Mouse (Mus musculus): ENCODE measurements around the gene Crtc2. TPM values are rescaled to one million over a fixed set of nuclear protein-coding genes. Genes with fewer than 3 reads are reported as not detected.

The Crtc2 gene
- polyA plus RNA-seq, 1 experiment from 2014 or later = 23.7 TPM

DNA sequence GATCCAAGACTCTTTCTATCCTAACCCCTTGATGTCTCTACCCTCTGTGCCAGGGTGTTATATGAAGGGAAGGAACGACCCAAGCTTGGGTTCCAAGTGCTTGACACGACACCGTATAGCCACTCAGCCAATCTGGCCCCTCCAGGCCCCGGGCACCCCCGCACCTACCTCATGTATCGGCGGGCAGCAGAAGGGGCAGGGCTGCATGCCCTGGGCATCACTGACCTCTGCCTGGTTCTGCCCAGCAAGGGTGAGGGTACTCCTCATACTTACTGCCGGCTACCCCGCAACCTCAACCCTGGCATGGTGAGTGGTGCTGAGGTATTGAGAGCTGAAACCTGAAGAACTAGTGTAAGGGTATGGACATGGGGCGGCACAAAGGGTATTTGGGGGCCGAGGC is 14.2 kb downstream of the Crtc2 start:
- DNase-seq (ENCODE audit: low spot score) (no peak), ATAC-seq (replicated peaks; ENCODE audit: low FRiP score, low read depth) (no peak)
- TF ChIP-seq CTCF (IDR thresholded peaks at IDR 0.05; ENCODE audit: low read depth) = no peak
- no peak overlapping the region for H3K4me3 ChIP-seq (replicated peaks; ENCODE audit: low read depth, low read length)
- 95% methylated on average over 11 of the region's 11 CpGs for WGBS
- H3K27me3 ChIP-seq (ENCODE audit: insufficient read depth, low read length) = no peaks in the 10 kb centered on the region
- no peak overlapping the region for H3K9ac ChIP-seq (ENCODE audit: low read depth, low read length)
- H3K9me3 ChIP-seq (replicated peaks; ENCODE audit: low read length) = no peaks in the 10 kb centered on the region
- no peak overlapping the region for H3K27ac ChIP-seq
- 0 out of 2 replicates have a peak, but pooled peaks cover 12% of the 10 kb centered on the region for H3K36me3 ChIP-seq (ENCODE audit: insufficient read depth, low read length)
- H3K4me2 ChIP-seq (ENCODE audit: low read length) = no peak overlapping the region
- H3K4me1 ChIP-seq (replicated peaks; ENCODE audit: insufficient read depth, low read length) = peaks cover 7% of the 10 kb centered on the region; the same call in 1 of the 2 replicates

DNA sequence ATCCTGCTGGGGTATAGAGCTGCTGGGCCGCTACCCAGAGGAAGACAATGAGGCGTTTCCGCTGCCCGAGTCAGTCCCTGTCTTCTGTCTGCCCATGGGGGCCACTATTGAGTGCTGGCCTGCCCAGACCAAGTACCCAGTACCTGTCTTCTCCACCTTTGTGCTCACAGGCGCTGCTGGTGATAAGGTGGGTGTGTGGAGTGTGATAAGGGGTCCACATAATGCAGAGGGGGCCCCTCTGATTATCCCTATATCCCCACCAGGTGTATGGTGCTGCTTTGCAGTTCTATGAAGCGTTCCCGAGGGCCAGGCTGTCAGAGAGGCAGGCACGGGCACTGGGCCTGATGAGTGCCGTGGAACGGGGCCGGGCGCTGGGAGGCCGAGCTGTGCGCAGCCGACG is 15.0 kb downstream of the Crtc2 start:
- Histone ChIP-seq H3K27me3 (ENCODE audit: insufficient read depth, low read length) (no peaks in the 10 kb centered on the region), H3K9me3 (replicated peaks; ENCODE audit: low read length) (no peaks in the 10 kb centered on the region), H3K36me3 (ENCODE audit: insufficient read depth, low read length) (peaks cover 12% of the 10 kb centered on the region; the same call in 1 of the 2 replicates), H3K4me1 (replicated peaks; ENCODE audit: insufficient read depth, low read length) (peaks cover 7% of the 10 kb centered on the region; the same call in 1 of the 2 replicates), H3K9ac (ENCODE audit: low read depth, low read length) (no peak overlapping the region), H3K4me2 (ENCODE audit: low read length) (no peak overlapping the region), H3K27ac (no peak overlapping the region), H3K4me3 (replicated peaks; ENCODE audit: low read depth, low read length) (no peak overlapping the region)
- ATAC-seq (replicated peaks; ENCODE audit: low FRiP score, low read depth) (no peak), DNase-seq (ENCODE audit: low spot score) (no peak)
- 91% methylated on average over 16 of the region's 16 CpGs for WGBS
- no peak for TF ChIP-seq CTCF (IDR thresholded peaks at IDR 0.05; ENCODE audit: low read depth)

DNA sequence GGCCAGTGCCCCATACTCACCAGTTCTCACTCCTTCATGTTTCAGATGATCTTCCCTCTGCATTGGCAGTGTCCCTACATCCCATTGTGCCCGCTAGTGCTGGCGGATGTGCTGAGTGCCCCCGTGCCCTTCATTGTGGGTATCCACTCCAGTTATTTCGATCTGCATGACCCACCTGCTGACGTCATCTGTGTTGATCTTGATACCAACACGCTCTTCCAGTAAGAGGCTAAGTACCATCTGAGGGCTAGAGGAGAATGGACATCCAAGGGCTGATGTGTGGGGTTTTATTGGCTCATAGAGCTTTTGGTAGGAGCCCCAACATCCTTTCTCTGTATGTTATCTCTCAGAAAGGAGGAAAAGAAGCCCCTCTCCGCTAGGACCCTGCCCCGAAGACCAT is 16.8 kb downstream of the Crtc2 start:
- DNase-seq (ENCODE audit: low spot score) = no peak
- 94% methylated on average over 8 of the region's 8 CpGs for WGBS

DNA sequence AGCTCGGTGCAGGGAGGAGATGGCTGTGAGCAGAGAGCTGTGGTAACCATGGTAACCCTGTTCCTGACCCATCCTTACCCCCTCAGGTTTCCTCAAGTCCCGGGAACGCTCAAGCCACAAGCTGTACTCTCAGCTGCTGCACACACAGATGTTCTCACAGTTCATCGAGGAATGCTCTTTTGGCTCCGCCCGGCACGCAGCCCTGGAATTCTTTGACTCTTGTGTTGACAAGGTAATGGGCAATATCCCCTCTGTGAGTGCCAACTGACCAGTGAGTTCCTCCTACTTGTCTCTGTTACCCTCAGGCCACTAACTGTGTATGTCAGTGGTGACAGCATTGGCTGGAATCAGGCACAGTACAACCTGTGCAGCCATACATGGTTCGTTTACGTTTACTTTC is 18.2 kb downstream of the Crtc2 start:
- no peaks in the 10 kb centered on the region for H3K9me3 ChIP-seq (replicated peaks; ENCODE audit: low read length)
- no peak overlapping the region for H3K9ac ChIP-seq (ENCODE audit: low read depth, low read length)
- ATAC-seq (replicated peaks; ENCODE audit: low FRiP score, low read depth) (no peak), DNase-seq (ENCODE audit: low spot score) (no peak)
- 74% methylated on average over 9 of the region's 9 CpGs for WGBS
- peaks cover 27% of the 10 kb centered on the region for H3K36me3 ChIP-seq (ENCODE audit: insufficient read depth, low read length)
- H3K4me2 ChIP-seq (ENCODE audit: low read length) = no peak overlapping the region
- no peaks in the 10 kb centered on the region for H3K27me3 ChIP-seq (ENCODE audit: insufficient read depth, low read length)
- no peak overlapping the region for H3K27ac ChIP-seq
- H3K4me3 ChIP-seq (replicated peaks; ENCODE audit: low read depth, low read length) = no peak overlapping the region
- H3K4me1 ChIP-seq (replicated peaks; ENCODE audit: insufficient read depth, low read length) = no peaks in the 10 kb centered on the region
- no peak for TF ChIP-seq CTCF (IDR thresholded peaks at IDR 0.05; ENCODE audit: low read depth)

More for the DNA sequence above, 16.8 kb downstream of the Crtc2 start:
- Histone ChIP-seq H3K9me3 (replicated peaks; ENCODE audit: low read length) (no peaks in the 10 kb centered on the region), H3K9ac (ENCODE audit: low read depth, low read length) (no peak overlapping the region), H3K27ac (no peak overlapping the region), H3K27me3 (ENCODE audit: insufficient read depth, low read length) (no peaks in the 10 kb centered on the region), H3K4me1 (replicated peaks; ENCODE audit: insufficient read depth, low read length) (peaks cover 7% of the 10 kb centered on the region; the same call in 1 of the 2 replicates), H3K4me2 (ENCODE audit: low read length) (no peak overlapping the region), H3K4me3 (replicated peaks; ENCODE audit: low read depth, low read length) (no peak overlapping the region), H3K36me3 (ENCODE audit: insufficient read depth, low read length) (peaks cover 17% of the 10 kb centered on the region; the same call in 1 of the 2 replicates)
- ATAC-seq (replicated peaks; ENCODE audit: low FRiP score, low read depth) = no peak
- no peak for TF ChIP-seq CTCF (IDR thresholded peaks at IDR 0.05; ENCODE audit: low read depth)

DNA sequence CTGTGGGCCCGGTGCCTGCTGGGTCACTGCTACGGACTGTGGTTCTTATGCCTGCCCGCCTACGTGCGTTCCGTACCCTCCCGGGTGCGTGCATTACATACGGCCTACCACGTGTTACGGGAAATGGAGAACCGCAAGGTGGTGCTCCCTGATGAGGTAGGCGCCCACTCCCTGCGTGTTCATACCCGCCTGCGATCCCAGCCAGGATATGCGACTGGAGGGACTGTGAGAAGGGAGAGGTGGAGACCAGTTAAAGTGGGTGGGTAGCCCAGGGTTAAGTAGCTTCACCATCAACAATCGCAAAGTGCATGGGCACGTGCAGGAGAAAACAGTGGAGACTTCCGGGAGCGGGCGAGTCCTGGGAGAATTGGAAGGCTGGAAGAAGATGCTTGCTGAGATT is 19.9 kb downstream of the Crtc2 start:
- Histone ChIP-seq H3K4me1 (replicated peaks; ENCODE audit: insufficient read depth, low read length) (no peaks in the 10 kb centered on the region), H3K9me3 (replicated peaks; ENCODE audit: low read length) (no peaks in the 10 kb centered on the region), H3K27me3 (ENCODE audit: insufficient read depth, low read length) (no peaks in the 10 kb centered on the region), H3K27ac (no peak overlapping the region), H3K9ac (ENCODE audit: low read depth, low read length) (no peak overlapping the region), H3K36me3 (ENCODE audit: insufficient read depth, low read length) (peaks cover 27% of the 10 kb centered on the region), H3K4me2 (ENCODE audit: low read length) (no peak overlapping the region), H3K4me3 (replicated peaks; ENCODE audit: low read depth, low read length) (no peak overlapping the region)
- 94% methylated on average over 22 of the region's 22 CpGs for WGBS
- DNase-seq (ENCODE audit: low spot score) (no peak), ATAC-seq (replicated peaks; ENCODE audit: low FRiP score, low read depth) (no peak)
- TF ChIP-seq CTCF (IDR thresholded peaks at IDR 0.05; ENCODE audit: low read depth) = no peak

DNA sequence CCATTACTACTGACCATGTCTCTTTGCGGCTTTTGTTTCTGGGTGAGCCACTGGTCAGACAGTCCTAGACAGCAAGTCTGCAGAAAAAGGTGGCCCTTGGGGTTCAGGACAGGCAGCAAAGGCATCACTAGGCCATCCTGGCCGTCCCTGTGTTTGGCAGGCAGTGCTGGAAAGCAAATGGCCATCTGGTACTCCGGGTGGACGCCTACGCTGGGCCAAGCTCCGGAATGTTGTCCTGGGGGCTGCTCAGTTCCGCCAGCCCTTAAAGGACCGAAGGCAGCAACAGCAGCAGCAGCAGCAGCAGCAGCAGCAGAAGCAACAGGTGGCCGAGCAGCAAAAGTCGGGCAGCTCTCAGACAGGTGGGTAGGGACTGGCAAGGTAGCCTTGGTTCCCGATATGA is 21.3 kb downstream of the Crtc2 start:
- Histone ChIP-seq H3K4me2 (ENCODE audit: low read length) (no peak overlapping the region), H3K36me3 (ENCODE audit: insufficient read depth, low read length) (peaks cover 37% of the 10 kb centered on the region), H3K4me1 (replicated peaks; ENCODE audit: insufficient read depth, low read length) (no peaks in the 10 kb centered on the region), H3K4me3 (replicated peaks; ENCODE audit: low read depth, low read length) (no peak overlapping the region), H3K9me3 (replicated peaks; ENCODE audit: low read length) (no peaks in the 10 kb centered on the region), H3K27ac (no peak overlapping the region), H3K9ac (ENCODE audit: low read depth, low read length) (no peak overlapping the region), H3K27me3 (ENCODE audit: insufficient read depth, low read length) (no peaks in the 10 kb centered on the region)
- TF ChIP-seq CTCF (IDR thresholded peaks at IDR 0.05; ENCODE audit: low read depth) = no peak
- DNase-seq (ENCODE audit: low spot score) = no peak
- 87% methylated on average over 11 of the region's 11 CpGs for WGBS
- ATAC-seq (replicated peaks; ENCODE audit: low FRiP score, low read depth) = no peak

DNA sequence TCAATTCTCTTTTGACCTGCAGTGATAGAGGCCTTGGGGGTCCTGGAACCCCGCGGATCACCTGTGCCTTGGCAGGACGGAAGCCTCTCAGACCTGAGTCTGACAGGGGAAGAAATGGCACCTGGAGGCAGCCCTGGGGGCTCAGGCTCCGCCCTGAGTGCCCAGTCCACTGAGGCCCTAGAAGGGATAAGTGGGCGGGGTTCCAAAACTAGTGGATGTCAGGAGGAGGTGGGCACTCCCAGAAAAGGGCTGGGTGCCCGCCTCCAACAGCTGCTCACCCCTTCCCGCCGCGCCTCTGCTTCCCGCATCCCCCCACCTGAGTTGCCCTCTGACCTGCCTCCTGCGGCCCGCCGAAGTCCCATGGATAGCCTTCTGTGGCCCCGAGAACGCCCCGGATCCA is 22.9 kb downstream of the Crtc2 start:
- DNase-seq (ENCODE audit: low spot score) = no peak
- no peaks in the 10 kb centered on the region for H3K4me1 ChIP-seq (replicated peaks; ENCODE audit: insufficient read depth, low read length)
- H3K9me3 ChIP-seq (replicated peaks; ENCODE audit: low read length) = no peaks in the 10 kb centered on the region
- H3K4me3 ChIP-seq (replicated peaks; ENCODE audit: low read depth, low read length) = no peak overlapping the region
- H3K36me3 ChIP-seq (ENCODE audit: insufficient read depth, low read length) = peaks cover 37% of the 10 kb centered on the region
- H3K9ac ChIP-seq (ENCODE audit: low read depth, low read length) = no peak overlapping the region
- whole genome bisulfite sequencing = 52% methylated on average over 16 of the region's 16 CpGs
- H3K4me2 ChIP-seq (ENCODE audit: low read length) = no peak overlapping the region
- H3K27me3 ChIP-seq (ENCODE audit: insufficient read depth, low read length) = no peaks in the 10 kb centered on the region
- no peak for ATAC-seq (replicated peaks; ENCODE audit: low FRiP score, low read depth)
- no peak for TF ChIP-seq CTCF (IDR thresholded peaks at IDR 0.05; ENCODE audit: low read depth)
- H3K27ac ChIP-seq = no peak overlapping the region
